Mouse (Mus musculus): ENCODE data around the gene Cers6. TPM values are rescaled to one million over a fixed set of nuclear protein-coding genes. Genes with fewer than 3 reads are reported as not detected.

The Cers6 gene
- total RNA-seq, 4 experiments from 2014 or later: 4.8 to 8.8 (median 5.7) TPM

Other genes starting within 250 kb of the Cers6 start
- gene 4932414N04Rik, start 205.0 kb upstream of the Cers6 start, total RNA-seq (2022): not detected

Data from adrenal gland, adult 8-10 months (tissue).